Mouse (Mus musculus) lung, adult 2 months (tissue): ENCODE measurements around the gene Eif1ad.

Experiments
- CTCF ChIP-seq: fragments of 200-500 bp; IDR thresholded peaks from 2 replicates; pipeline ENCODE4 v1.5.1; 2011; ENCODE audit warnings: mild to moderate bottlenecking, low read length, control low read depth; ENCODE audit not compliant: insufficient read depth
- POLR2A ChIP-seq: fragments of 200-500 bp; IDR thresholded peaks from 2 replicates; pipeline ENCODE4 v1.6.1; 2011; ENCODE audit warnings: low read depth, mild to moderate bottlenecking, control low read depth, low read length, borderline replicate concordance; ENCODE audit errors: extremely low read depth

- TF ChIP-seq CTCF (no peak), POLR2A (no peak)
Measured at GRCm38 (mm10) chr19:5384715-5385114, 18.2 kb downstream of the Eif1ad start.
